ENCODE assay signal across 8 mouse cellular contexts in genomic region chr19:45301432-45301732, GRCm38 (mm10).
A peak's percentile ranks its signal among the peaks of the same experiment; 100 is the strongest.
DNase-seq lines count a peak whose midpoint lies in the region; ATAC-seq and TF ChIP-seq lines count a peak whose summit lies in the region.

No protein-coding gene starts in this region.

- peak overlapping the region; percentile 99 for H3K4me2 ChIP-seq in limb, embryonic 11.5 days (ENCODE audit: low read depth, severe bottlenecking)
- H3K4me2 ChIP-seq in stomach, embryonic 14.5 days (replicated peaks; ENCODE audit: low read depth, low read length): peak overlapping the region; percentile 97

- peaks cover 50% of the 10 kb centered on the region for H3K27me3 ChIP-seq in limb, embryonic 11.5 days (ENCODE audit: control insufficient read depth, insufficient read depth, low read length)
- peaks cover 9% of the 10 kb centered on the region; the same call in 1 of the 2 replicates for H3K27me3 ChIP-seq in stomach, embryonic 14.5 days (ENCODE audit: control insufficient read depth, insufficient read depth, low read length)

- H3K4me3 ChIP-seq in gastrocnemius, adult 2 months: peak overlapping the region; percentile 85
- peak overlapping the region; percentile 54 for H3K4me3 ChIP-seq in limb, embryonic 11.5 days (ENCODE audit: low read depth, low read length)
- H3K4me3 ChIP-seq in stomach, embryonic 14.5 days (ENCODE audit: low read depth, low read length): peak overlapping the region; percentile 53

- WGBS in limb, embryonic 11.5 days: 3% methylated on average over 15 of the region's 16 CpGs
- WGBS in stomach, embryonic 14.5 days: 2% methylated on average over 16 of the region's 16 CpGs

- DNase-seq in gastrocnemius, adult 2 months: no peak
- DNase-seq in gastrocnemius, postnatal 14 days: no peak
- peak; percentile 57 for DNase-seq in retina, embryonic 14.5 days (ENCODE audit: low spot score)
- DNase-seq in retina, postnatal 1 day: no peak
- DNase-seq in limb, embryonic 11.5 days (ENCODE audit: low spot score): no peak
- no peak for DNase-seq in frontal cortex, postnatal 14 days (ENCODE audit: low spot score in 2 of 2)
- no peak for DNase-seq in embryo, embryonic 10 days (ENCODE audit: low spot score)

- peak overlapping the region; percentile 47; the same call in 1 of the 2 replicates for H3K9ac ChIP-seq in limb, embryonic 11.5 days (ENCODE audit: low read length)
- 0 out of 2 replicates have a peak overlapping the region, but pooled peaks have one; percentile 25 for H3K9ac ChIP-seq in stomach, embryonic 14.5 days (replicated peaks; ENCODE audit: low read depth, low read length)

- H3K4me1 ChIP-seq in limb, embryonic 11.5 days (ENCODE audit: control insufficient read depth, insufficient read depth, low read length): peaks cover 12% of the 10 kb centered on the region; the same call in 1 of the 2 replicates
- H3K4me1 ChIP-seq in stomach, embryonic 14.5 days (ENCODE audit: control insufficient read depth, insufficient read depth, low read length): peaks cover 17% of the 10 kb centered on the region; the same call in 1 of the 2 replicates

- intact Hi-C loops in gastrocnemius, adult 2 months (cut with DNase I): loop anchor here (2.0 kb wide), 1 partner anchor 67 kb away; the partner anchor contains the start of gene Lbx1
- intact Hi-C loops in gastrocnemius, postnatal 14 days (cut with DNase I; ENCODE audit: low total_unique reads): loop anchor here (5.0 kb wide), 1 partner anchor 79 kb away; no protein-coding TSS in a partner anchor

- no peaks in the 10 kb centered on the region for H3K36me3 ChIP-seq in limb, embryonic 11.5 days (ENCODE audit: control insufficient read depth, insufficient read depth, low read length)
- H3K36me3 ChIP-seq in stomach, embryonic 14.5 days (ENCODE audit: control insufficient read depth, insufficient read depth, low read length): no peaks in the 10 kb centered on the region

- H3K27ac ChIP-seq in gastrocnemius, adult 2 months: peak overlapping the region; percentile 98
- H3K27ac ChIP-seq in limb, embryonic 11.5 days (replicated peaks; ENCODE audit: low read depth, low read length): no peak overlapping the region
- peak overlapping the region; percentile 77; the same call in 1 of the 2 replicates for H3K27ac ChIP-seq in stomach, embryonic 14.5 days (ENCODE audit: low read length)

- no peaks in the 10 kb centered on the region for H3K9me3 ChIP-seq in limb, embryonic 11.5 days (ENCODE audit: control insufficient read depth, low read length)
- no peaks in the 10 kb centered on the region for H3K9me3 ChIP-seq in stomach, embryonic 14.5 days (ENCODE audit: control insufficient read depth, low read depth, low read length)

- TF ChIP-seq CTCF in gastrocnemius, adult 2 months (IDR thresholded peaks at IDR 0.05): no peak

- ATAC-seq in limb, embryonic 11.5 days (ENCODE audit: insufficient number of reproducible peaks, low FRiP score, low TSS enrichment, low read depth): no peak
- ATAC-seq in stomach, embryonic 14.5 days (ENCODE audit: insufficient number of reproducible peaks, insufficient read depth, low FRiP score, low read depth): no peak
